Mouse (Mus musculus) T-helper 1 cell (primary cell): ENCODE results near the gene Aldh3b3.
"Not testable (repeated sequence)": the region's sequence is repeated elsewhere in the genome, so short reads cannot be mapped to it uniquely, and the experiment has no call there.

Experiments used
- in situ Hi-C: fragments of 300-600 bp; cut with MboI, MseI; formaldehyde crosslinking; loops from one replicate; pipeline ENCODE4 v1.15.1; 2025; ENCODE audit warnings: high pct_unique_total_duplicates

The Aldh3b3 gene

DNA sequence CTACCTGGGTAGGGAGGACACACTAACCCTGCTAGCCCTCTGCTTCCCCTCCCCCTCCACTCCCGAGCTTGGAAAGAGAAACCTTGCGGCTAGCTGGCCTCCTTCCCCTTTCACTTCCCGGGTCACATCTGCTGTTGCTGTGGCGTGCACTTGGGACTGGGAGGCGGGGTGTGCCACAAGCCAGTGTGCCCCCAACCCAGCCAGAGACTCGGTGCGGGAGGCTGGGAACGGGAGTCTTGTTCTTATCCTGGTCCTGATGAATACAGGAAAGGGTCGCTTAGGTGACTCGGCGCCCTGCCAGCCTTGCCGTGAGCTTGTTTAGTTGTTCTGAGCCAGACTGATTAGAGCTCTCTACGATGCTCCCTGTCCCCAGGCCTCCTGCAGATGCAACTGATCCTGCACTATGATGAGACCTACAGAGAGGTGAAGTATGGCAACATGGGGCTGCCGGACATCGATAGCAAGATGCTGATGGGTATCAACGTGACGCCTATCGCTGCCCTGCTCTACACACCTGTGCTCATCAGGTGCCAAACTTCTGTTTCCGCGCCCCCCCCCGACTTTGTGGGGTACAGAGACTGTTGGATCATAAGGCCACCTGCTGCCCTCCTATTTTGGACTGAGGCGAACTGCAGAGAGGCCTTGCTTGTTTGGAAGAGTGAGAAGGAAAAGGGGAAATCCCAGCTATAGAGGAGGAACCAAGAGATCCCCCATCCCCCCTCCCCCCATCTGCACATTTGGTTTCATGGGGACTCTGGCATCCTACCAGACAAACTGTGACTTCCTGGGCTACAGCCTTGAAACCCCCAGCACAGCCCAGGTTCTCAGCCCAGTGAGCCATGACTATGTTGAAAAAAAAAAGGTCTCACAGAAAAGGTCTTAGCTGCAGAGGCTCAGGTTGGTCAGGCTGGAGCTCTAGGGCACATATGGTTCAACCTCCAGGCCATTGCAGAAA is 22.3 kb upstream of the Aldh3b3 start:
- in situ Hi-C loops, result no loop called here

DNA sequence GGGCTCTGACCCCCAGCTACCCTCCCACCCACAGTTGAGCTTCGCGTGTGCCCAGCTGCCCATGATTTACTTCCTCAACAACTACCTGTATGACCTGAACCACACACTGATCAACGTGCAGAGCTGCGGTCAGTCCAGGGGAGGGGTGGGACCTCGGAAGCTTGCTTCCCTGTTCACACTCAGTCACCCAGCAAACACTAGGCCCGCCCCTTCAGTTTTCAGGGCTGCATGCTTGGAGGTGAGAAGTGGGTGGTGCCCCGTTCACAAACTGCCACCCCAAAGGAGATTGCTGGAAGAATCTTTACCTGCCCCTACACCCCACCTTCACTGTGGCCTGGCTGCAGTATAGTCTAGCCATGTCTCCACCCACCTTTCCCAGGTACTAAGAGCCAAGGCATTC is 16.1 kb upstream of the Aldh3b3 start:
- in situ Hi-C loops, result no loop called here

GRCm38 (mm10) chr19:3942986-3943735 is 15.3 kb upstream of the Aldh3b3 start:
- in situ Hi-C loops, result no loop called here

- in situ Hi-C loops, result no loop called here
These were observed 12.4 kb upstream of the Aldh3b3 start for GRCm38 (mm10) chr19:3945872-3946564.

DNA sequence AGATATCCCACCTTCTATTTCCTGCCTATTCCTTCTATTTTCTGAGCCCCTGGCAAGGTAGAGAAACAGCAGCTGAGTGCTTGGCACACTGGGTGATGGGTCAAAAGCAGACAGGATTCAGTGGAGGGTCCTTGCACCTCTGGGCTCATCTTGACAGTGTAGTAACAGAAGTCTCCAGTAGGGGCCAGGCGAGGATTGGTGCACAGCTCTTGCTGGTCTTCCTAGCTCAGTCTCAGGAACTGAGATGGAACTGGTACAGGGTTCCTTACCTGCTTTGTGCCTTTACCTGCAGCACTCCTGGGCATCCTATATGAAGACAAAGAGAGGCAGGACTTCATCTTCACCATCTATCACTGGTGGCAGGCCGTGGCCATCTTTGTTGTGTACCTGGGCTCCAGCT is 11.7 kb upstream of the Aldh3b3 start:
- in situ Hi-C loops, result no loop called here

DNA sequence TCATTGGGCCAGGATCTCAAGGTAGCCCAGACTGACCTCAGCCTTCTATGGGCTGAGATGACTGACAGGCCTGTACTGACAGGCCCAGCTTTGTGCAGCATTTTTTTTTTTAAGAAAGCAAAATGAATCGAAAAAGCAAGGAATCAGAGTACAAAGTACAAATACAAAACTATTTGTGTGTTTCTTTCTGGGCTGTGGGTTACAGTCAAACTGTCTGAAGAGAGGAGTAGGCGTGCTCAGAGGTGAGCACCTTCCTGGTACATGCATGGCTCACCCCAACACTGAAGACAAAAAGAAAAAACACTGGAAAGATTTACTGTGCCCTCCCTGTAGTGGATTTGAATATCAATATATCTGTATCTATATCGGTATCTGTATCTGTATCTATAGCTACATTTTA is 10.6 kb upstream of the Aldh3b3 start:
- in situ Hi-C loops, result no loop called here

DNA sequence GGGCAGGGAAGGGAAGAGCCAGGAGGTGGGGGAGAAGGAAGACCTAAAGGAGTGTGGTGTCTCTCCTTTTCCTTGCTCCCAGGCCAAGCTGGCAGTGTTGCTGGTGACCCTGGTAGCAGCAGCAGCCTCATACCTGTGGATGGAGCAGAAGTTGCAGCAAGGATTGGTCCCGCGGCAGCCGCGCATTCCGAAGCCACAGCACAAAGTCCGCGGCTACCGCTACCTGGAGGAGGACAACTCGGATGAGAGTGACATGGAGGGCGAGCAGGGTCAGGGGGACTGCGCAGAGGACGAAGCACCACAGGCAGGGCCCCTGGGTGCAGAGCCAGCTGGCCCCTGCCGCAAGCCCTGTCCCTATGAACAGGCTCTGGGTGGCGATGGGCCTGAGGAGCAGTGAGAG is 9.9 kb upstream of the Aldh3b3 start:
- in situ Hi-C loops, result no loop called here

DNA sequence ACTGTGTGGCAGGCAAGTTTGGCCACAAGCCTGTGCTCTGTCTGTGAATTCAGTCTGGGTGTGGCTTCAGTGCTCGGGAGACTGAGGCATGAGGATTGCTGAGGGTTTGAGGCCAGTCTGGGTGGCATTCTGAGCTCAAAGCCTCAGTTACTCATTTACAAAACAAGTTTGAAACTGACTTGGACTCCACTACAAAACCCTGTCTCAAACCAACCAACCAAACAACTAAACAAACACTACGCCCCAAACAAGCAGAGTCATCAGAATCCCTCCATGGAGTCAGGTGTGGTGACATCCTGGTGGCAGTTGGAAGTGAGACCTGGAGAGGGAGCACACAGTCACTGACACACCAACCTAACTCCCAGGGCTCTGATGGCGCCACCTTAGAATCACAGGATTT is 8.1 kb upstream of the Aldh3b3 start:
- in situ Hi-C loops, result no loop called here

- in situ Hi-C loops, result no loop called here
These were observed 7.0 kb upstream of the Aldh3b3 start for GRCm38 (mm10) chr19:3951461-3951860.

- in situ Hi-C loops, result no loop called here
These were observed 6.3 kb upstream of the Aldh3b3 start for GRCm38 (mm10) chr19:3952099-3952498.

GRCm38 (mm10) chr19:3955033-3955432 is 3.4 kb upstream of the Aldh3b3 start:
- in situ Hi-C loops, result no loop called here

GRCm38 (mm10) chr19:3955804-3956203 is 2.6 kb upstream of the Aldh3b3 start:
- in situ Hi-C loops, result no loop called here

DNA sequence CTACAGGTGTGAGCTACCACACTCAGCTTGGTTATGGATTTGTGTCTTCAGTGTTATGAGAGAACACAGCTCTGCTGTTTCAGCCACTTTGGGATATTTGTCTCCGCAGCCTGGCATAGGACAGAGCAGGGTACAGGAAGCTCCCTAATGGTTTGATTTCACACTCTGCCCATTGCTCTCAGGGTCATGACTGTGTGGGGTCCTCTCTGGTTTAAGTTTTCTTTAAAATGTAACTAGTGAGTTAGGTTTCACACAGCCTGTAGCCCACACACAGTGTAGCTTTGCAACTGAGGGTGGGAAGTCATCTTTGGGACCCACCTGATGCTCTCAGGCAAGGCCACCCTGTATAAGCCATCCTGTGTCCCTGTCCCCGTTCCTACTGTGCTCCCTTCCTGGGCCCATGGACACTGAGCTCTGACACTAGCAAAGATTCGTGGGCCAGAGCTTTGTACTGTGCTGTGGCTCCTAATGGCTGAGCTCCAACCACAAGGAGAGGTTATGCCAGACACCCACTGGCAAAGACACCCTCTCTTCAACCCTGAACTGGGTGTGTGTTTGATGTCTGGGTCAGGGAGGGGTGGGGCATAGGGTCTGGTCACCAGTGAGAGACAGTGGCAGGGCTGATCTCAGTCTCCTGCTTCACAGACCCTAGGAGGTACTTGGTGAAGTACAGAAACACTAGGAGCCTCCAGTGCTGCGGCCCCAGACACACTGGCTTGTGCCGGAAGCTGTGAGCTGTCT is 979 bp upstream of the Aldh3b3 start:
- in situ Hi-C loops, result not testable (repeated sequence)

GRCm38 (mm10) chr19:3959030-3959429 is 585 bp downstream of the Aldh3b3 start:
- in situ Hi-C loops, result no loop called here

DNA sequence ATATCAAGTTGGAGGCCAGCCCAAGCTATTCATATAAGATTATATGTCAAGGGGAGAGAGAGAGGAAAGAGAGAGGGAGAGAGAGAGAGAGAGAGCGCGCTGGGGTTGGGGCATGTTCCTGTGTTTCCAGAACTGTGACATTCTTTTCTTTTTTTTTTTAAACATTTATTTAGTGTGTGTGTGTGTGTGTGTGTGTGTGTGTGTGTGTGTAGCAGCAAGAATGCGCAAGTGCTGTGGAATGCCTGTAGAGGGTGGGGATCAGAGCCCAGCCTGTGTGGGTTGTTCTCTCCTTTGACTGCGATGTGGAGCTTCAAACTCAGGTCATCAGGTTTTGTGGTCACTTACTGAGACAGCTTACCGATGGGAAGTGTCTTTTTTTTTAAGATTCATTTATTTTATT is 1.8 kb downstream of the Aldh3b3 start:
- in situ Hi-C loops, result no loop called here

- in situ Hi-C loops, result not testable (repeated sequence)
These were observed 3.4 kb downstream of the Aldh3b3 start for GRCm38 (mm10) chr19:3961805-3962204.

DNA sequence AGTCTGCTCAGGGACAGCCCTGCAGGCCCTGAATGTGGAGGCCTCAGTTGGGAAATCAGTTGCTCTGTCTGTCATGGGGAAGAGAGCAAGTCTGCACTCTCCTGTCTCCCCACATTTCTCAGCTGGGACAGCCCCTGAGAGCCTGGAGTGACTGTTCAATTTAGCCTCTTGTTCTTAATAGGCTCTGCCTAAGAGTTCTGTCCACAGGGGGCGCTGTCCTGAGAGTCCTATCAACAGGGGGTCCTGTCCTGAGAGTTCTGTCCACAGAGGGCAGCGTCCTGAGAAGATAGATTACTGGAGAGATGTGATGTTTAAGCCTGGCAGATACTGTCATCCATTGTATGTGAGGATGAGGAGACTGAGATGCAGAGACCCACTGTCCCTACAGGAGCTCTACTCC is 4.0 kb downstream of the Aldh3b3 start:
- in situ Hi-C loops, result no loop called here

DNA sequence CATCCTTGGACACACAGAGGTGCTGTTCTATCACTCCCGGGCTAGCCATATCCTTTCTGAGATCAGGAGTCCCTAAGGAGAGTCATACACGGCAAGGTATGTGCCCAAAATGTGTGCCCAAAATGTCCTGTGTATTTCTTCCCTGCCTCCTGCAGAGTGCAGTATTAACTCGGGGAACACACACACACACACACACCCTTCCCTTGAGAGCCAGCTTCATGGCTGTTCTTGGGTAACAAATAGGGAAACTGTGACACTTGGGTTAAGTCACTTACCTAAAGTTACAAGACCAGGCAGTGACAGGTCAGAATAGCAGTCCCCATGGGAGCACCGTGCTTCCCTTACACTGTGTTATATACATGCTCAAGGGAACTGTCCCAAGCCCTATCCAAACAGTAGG is 5.6 kb downstream of the Aldh3b3 start:
- in situ Hi-C loops, result no loop called here

GRCm38 (mm10) chr19:3966330-3967075 is 8.1 kb downstream of the Aldh3b3 start:
- in situ Hi-C loops, result no loop called here

GRCm38 (mm10) chr19:3967258-3967657 is 8.8 kb downstream of the Aldh3b3 start:
- in situ Hi-C loops, result no loop called here

DNA sequence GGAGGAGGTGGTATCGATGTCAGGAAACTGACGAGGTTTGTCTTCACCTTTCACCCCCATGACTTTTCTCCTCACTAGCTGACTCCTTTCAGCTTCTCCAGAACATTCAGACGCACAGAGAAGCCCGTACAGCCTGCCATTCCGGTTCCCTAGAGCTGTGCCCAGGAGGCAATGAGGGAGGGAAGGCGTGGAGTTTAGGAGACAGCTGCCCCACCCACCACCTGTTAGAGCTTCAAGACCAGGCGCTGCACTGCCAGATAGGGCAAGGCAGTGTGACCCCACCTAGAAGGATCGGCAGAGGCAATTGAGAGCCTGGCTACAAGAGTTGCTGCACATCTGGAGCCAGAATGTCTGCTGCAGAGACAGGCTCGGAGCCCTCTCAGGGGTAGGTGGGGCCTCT is 13.8 kb downstream of the Aldh3b3 start, which contains the start of gene Aldh3b2:
TSS of gene Aldh3b2 (plus strand) at position 100 of the 400 bp plus-strand sequence.
- in situ Hi-C loops, result no loop called here
